In genomic region chr8:121027787-121028186, GRCm38 (mm10) we compare ENCODE assay signal across 7 mouse cellular contexts. TPM values are rescaled to one million over a fixed set of nuclear protein-coding genes. Genes with fewer than 3 reads are reported as not detected.
A peak's percentile ranks its signal among the peaks of the same experiment; 100 is the strongest.
DNase-seq lines count a peak whose midpoint lies in the region; ATAC-seq and TF ChIP-seq lines count a peak whose summit lies in the region.

No protein-coding gene starts in this region.

- ATAC-seq in kidney, postnatal 0 days (replicated peaks; ENCODE audit: low FRiP score, low read depth): no peak
- ATAC-seq in midbrain, embryonic 13.5 days: no peak

- H3K9me3 ChIP-seq in kidney, postnatal 0 days (replicated peaks; ENCODE audit: low read length): no peaks in the 10 kb centered on the region
- no peaks in the 10 kb centered on the region for H3K9me3 ChIP-seq in midbrain, embryonic 13.5 days

- no peak overlapping the region for H3K9ac ChIP-seq in heart, adult 2 months (ENCODE audit: low read depth, low read length)
- H3K9ac ChIP-seq in kidney, postnatal 0 days (ENCODE audit: low read depth, low read length): no peak overlapping the region
- H3K9ac ChIP-seq in midbrain, embryonic 13.5 days (replicated peaks): no peak overlapping the region

- peak; percentile 14 to 36 for DNase-seq in urinary bladder, adult 18-20 months (ENCODE audit: low spot score in 2 of 2)
- DNase-seq in urinary bladder, adult 2 months (ENCODE audit: low spot score): no peak
- peak; percentile 63 for DNase-seq in heart, adult 2 months
- DNase-seq in kidney, postnatal 0 days (ENCODE audit: low spot score): peak; percentile 78
- DNase-seq in spleen, postnatal 36 days (ENCODE audit: low spot score in 2 of 2): no peak
- DNase-seq in left cerebral cortex, adult 2 months (ENCODE audit: extremely low spot score in 1 of 2, low spot score in 2 of 2): no peak

- H3K4me2 ChIP-seq in kidney, postnatal 0 days (ENCODE audit: low read length): no peak overlapping the region
- H3K4me2 ChIP-seq in midbrain, embryonic 13.5 days (replicated peaks): no peak overlapping the region

- TF ChIP-seq EP300 in heart, adult 2 months (IDR thresholded peaks at IDR 0.05; ENCODE audit: insufficient read depth, low read depth, low read length): 0 out of 2 replicates have a peak, but pooled peaks have one; percentile 47

- 12% methylated on average over 13 of the region's 13 CpGs for WGBS in heart, adult 2 months
- WGBS in kidney, postnatal 0 days: 8% methylated on average over 13 of the region's 13 CpGs
- 49% methylated on average over 13 of the region's 13 CpGs for WGBS in midbrain, embryonic 13.5 days

- H3K36me3 ChIP-seq in heart, adult 2 months (ENCODE audit: control insufficient read depth, insufficient read depth, low read length): no peaks in the 10 kb centered on the region
- no peaks in the 10 kb centered on the region for H3K36me3 ChIP-seq in kidney, postnatal 0 days (ENCODE audit: insufficient read depth, low read length)
- H3K36me3 ChIP-seq in midbrain, embryonic 13.5 days: no peaks in the 10 kb centered on the region

- TF ChIP-seq POLR2A in heart, adult 2 months (IDR thresholded peaks at IDR 0.05; ENCODE audit: insufficient read depth, low read depth, low read length): no peak

- peaks cover 5% of the 10 kb centered on the region for H3K4me1 ChIP-seq in heart, adult 2 months (ENCODE audit: control insufficient read depth, insufficient read depth, low read length)
- H3K4me1 ChIP-seq in kidney, postnatal 0 days (replicated peaks; ENCODE audit: insufficient read depth, low read length): no peaks in the 10 kb centered on the region; the same call in 1 of the 2 replicates
- no peaks in the 10 kb centered on the region for H3K4me1 ChIP-seq in midbrain, embryonic 13.5 days (replicated peaks)

- H3K27ac ChIP-seq in heart, adult 2 months: no peak overlapping the region; the same call in 1 of the 2 replicates
- H3K27ac ChIP-seq in kidney, postnatal 0 days: no peak overlapping the region
- no peak overlapping the region for H3K27ac ChIP-seq in midbrain, embryonic 13.5 days
- no peak overlapping the region for H3K27ac ChIP-seq in left cerebral cortex, adult 2 months

- H3K79me2 ChIP-seq in heart, adult 2 months (replicated peaks; ENCODE audit: control insufficient read depth, insufficient read depth, low read length): no peaks in the 10 kb centered on the region

- H3K27me3 ChIP-seq in heart, adult 2 months (ENCODE audit: control insufficient read depth, insufficient read depth, low read length): 0 out of 2 replicates have a peak, but pooled peaks cover 2% of the 10 kb centered on the region
- H3K27me3 ChIP-seq in kidney, postnatal 0 days (ENCODE audit: insufficient read depth, low read length): peaks cover 29% of the 10 kb centered on the region; the same call in 1 of the 2 replicates
- H3K27me3 ChIP-seq in midbrain, embryonic 13.5 days: no peaks in the 10 kb centered on the region

- no peak for TF ChIP-seq CTCF in heart, adult 2 months (IDR thresholded peaks at IDR 0.05)
- no peak for TF ChIP-seq CTCF in kidney, postnatal 0 days (IDR thresholded peaks at IDR 0.05; ENCODE audit: low read depth)
- TF ChIP-seq CTCF in left cerebral cortex, adult 2 months (IDR thresholded peaks at IDR 0.05): no peak

- intact Hi-C loops in heart, adult 2 months (cut with DNase I): no loop called here
- intact Hi-C loops in left cerebral cortex, adult 2 months (cut with DNase I): no loop called here

- H3K4me3 ChIP-seq in heart, adult 2 months: no peak overlapping the region
- no peak overlapping the region for H3K4me3 ChIP-seq in kidney, postnatal 0 days (replicated peaks; ENCODE audit: low read depth, low read length)
- H3K4me3 ChIP-seq in midbrain, embryonic 13.5 days (replicated peaks): no peak overlapping the region
- H3K4me3 ChIP-seq in left cerebral cortex, adult 2 months: no peak overlapping the region

RNA-seq across cellular contexts. Expression of gene Foxf1, which starts 56.4 kb away (rescaled TPM):
- 104 and 117 TPM in 2 replicates for polyA plus RNA-seq in urinary bladder, adult 2 months (2012; rRNA removed)
- total RNA-seq in heart, adult 2 months (2021): under 1 TPM; 0.13 to 0.43 TPM
- 0.44 and 1.2 TPM in 2 replicates for polyA plus RNA-seq in heart, adult 2 months (2012; rRNA removed)
- 0.37 and 1.1 TPM in 2 replicates for polyA plus RNA-seq in kidney, postnatal 0 days (2015; fragmentation: Nextera tagmentation; extraction: Ambion mirVana)
- polyA plus RNA-seq in midbrain, embryonic 13.5 days (2015; fragmentation: Nextera tagmentation; extraction: Ambion mirVana): 0.39 and 0.71 TPM in 2 replicates
- under 1 TPM; 0.79 to 0.91 TPM for total RNA-seq in left cerebral cortex, adult 2 months (2021)

Comparison
In these comparisons a context has a peak if more than half of its experiments do, and no peak if none do; other contexts are left out.
1. DNase-seq: peak in urinary bladder, adult 18-20 months (2 of 2), heart, adult 2 months (2 of 2) and kidney, postnatal 0 days (single experiment); none in urinary bladder, adult 2 months (single experiment), spleen, postnatal 36 days (0 of 2) and left cerebral cortex, adult 2 months (0 of 2).
2. RNA of gene Foxf1, which starts 56.4 kb away (polyA plus RNA-seq): 104 to 117 TPM in urinary bladder, adult 2 months; 0.44 to 1.2 TPM in heart, adult 2 months, 0.37 to 1.1 TPM in kidney, postnatal 0 days and 0.39 to 0.71 TPM in midbrain, embryonic 13.5 days; every median in the first group is over 10 times any median in the second.